Mouse (Mus musculus): Measurements from ENCODE around the gene Cic. TPM values are rescaled to one million over a fixed set of nuclear protein-coding genes. Genes with fewer than 3 reads are reported as not detected.

Cic gene
- total RNA-seq (2021), result 10 to 100 TPM; 31.4 to 37.6 TPM
- long read RNA-seq, experiment 1, partial matches to known transcripts, result 1 of 11 reads
- long read RNA-seq, experiment 1, other reads (novel, unspliced or antisense), result 10 of 11 reads
- long read RNA-seq, experiment 2, partial matches to known transcripts, result 10 of 11 reads
- long read RNA-seq, experiment 2, other reads (novel, unspliced or antisense), result 1 of 11 reads

GRCm38 (mm10) chr7:25267301-25267750, at the start of gene Cic:
TSS of gene Cic (plus strand) at chr7:25267704.
- intact Hi-C loops (cut with DNase I), result no loop called here
- peak in 1 of 2 experiments; percentile 97 for DNase-seq

GRCm38 (mm10) chr7:25218705-25219415, 48.6 kb upstream of the Cic start:
- no peak for DNase-seq
- intact Hi-C loops (cut with DNase I), result loop anchor here (5.0 kb wide), 1 partner anchor 1938 kb away; no protein-coding TSS in a partner anchor

GRCm38 (mm10) chr7:25219416-25219750, 48.1 kb upstream of the Cic start:
- DNase-seq, result no peak
- intact Hi-C loops (cut with DNase I), result loop anchor here (5.0 kb wide), 1 partner anchor 1938 kb away; no protein-coding TSS in a partner anchor

- peak; percentile 91 to 95 for DNase-seq
- intact Hi-C loops (cut with DNase I), result loop anchor here (5.0 kb wide), 1 partner anchor 1937 kb away; no protein-coding TSS in a partner anchor
Measured at GRCm38 (mm10) chr7:25219756-25220456, 47.6 kb upstream of the Cic start.

GRCm38 (mm10) chr7:25220457-25221101, 46.9 kb upstream of the Cic start, which contains the start of gene Dedd2:
TSS of gene Dedd2 (minus strand) at chr7:25220615.
- no peak for DNase-seq
- intact Hi-C loops (cut with DNase I), result no loop called here

GRCm38 (mm10) chr7:25221102-25221883, 46.2 kb upstream of the Cic start, which contains the start of gene Zfp526:
TSS of gene Zfp526 (plus strand) at chr7:25221425.
- intact Hi-C loops (cut with DNase I), result no loop called here
- peak; percentile 95 to 98 for DNase-seq

- no peak for DNase-seq
- intact Hi-C loops (cut with DNase I), result no loop called here
Measured at GRCm38 (mm10) chr7:25222275-25222967, 45.1 kb upstream of the Cic start.

GRCm38 (mm10) chr7:25227523-25228300, 39.8 kb upstream of the Cic start:
- intact Hi-C loops (cut with DNase I), result no loop called here
- no peak for DNase-seq

- DNase-seq, result no peak
- intact Hi-C loops (cut with DNase I), result no loop called here
Measured at GRCm38 (mm10) chr7:25230690-25231285, 36.7 kb upstream of the Cic start.

GRCm38 (mm10) chr7:25232101-25232648, 35.3 kb upstream of the Cic start:
- DNase-seq, result no peak
- intact Hi-C loops (cut with DNase I), result no loop called here

GRCm38 (mm10) chr7:25233061-25233460, 34.4 kb upstream of the Cic start:
- no peak for DNase-seq
- intact Hi-C loops (cut with DNase I), result no loop called here

GRCm38 (mm10) chr7:25235526-25235925, 32.0 kb upstream of the Cic start:
- intact Hi-C loops (cut with DNase I), result no loop called here
- no peak for DNase-seq

GRCm38 (mm10) chr7:25237249-25238014, 30.1 kb upstream of the Cic start, which contains the start of gene Gsk3a:
TSS of gene Gsk3a (minus strand) at chr7:25237851.
- intact Hi-C loops (cut with DNase I), result no loop called here
- peak; percentile 93 to 97 for DNase-seq

GRCm38 (mm10) chr7:25238015-25238706, 29.3 kb upstream of the Cic start:
- DNase-seq, result peak; percentile 86
- intact Hi-C loops (cut with DNase I), result no loop called here

- peak; percentile 72 to 78 for DNase-seq
- intact Hi-C loops (cut with DNase I), result no loop called here
Measured at GRCm38 (mm10) chr7:25238829-25239623, 28.5 kb upstream of the Cic start.

GRCm38 (mm10) chr7:25240631-25241030, 26.9 kb upstream of the Cic start:
- intact Hi-C loops (cut with DNase I), result loop anchor here (5.0 kb wide), 2 partner anchors 92 to 142 kb away; no protein-coding TSS in a partner anchor

More at GRCm38 (mm10) chr7:25240631-25241030, 26.9 kb upstream of the Cic start:
- no peak for DNase-seq

Measured in gastrocnemius, postnatal 36 days (tissue).